Comparison of ENCODE assay signal across 10 mouse cellular contexts in genomic region chr1:42242586-42243457, GRCm38 (mm10).
DNase-seq lines count a peak whose midpoint lies in the region; ATAC-seq lines count a peak whose summit lies in the region.
"Had no signal": no experiment of that assay in that cellular context is flagged by ENCODE, and none has a peak within 500 bp of the region (broad histone marks: within the 10 kb centered on the region; RNA-seq: fewer than 3 reads in every experiment).

No protein-coding gene starts in this region.

- H3K9me3 ChIP-seq in hindbrain, embryonic 11.5 days (ENCODE audit: control insufficient read depth, low read length) = no peaks in the 10 kb centered on the region
- no peaks in the 10 kb centered on the region for H3K9me3 ChIP-seq in midbrain, embryonic 12.5 days
- H3K9me3 ChIP-seq: liver, embryonic 15.5 days had no signal

- H3K4me3 ChIP-seq in hindbrain, embryonic 11.5 days (ENCODE audit: low read depth, low read length) = no peak overlapping the region
- no peak overlapping the region for H3K4me3 ChIP-seq in midbrain, embryonic 12.5 days
- H3K4me3 ChIP-seq: liver, embryonic 15.5 days had no signal

- ATAC-seq in frontal cortex, adult (ENCODE audit: low TSS enrichment) = peak; percentile 48; the same call in 1 of the 2 replicates
- peak; percentile 70 for ATAC-seq in hindbrain, embryonic 11.5 days (ENCODE audit: low FRiP score)
- ATAC-seq in midbrain, embryonic 12.5 days (ENCODE audit: low FRiP score, low read depth) = peak; percentile 32

- H3K27me3 ChIP-seq in hindbrain, embryonic 11.5 days (ENCODE audit: control insufficient read depth, insufficient read depth, low read length) = no peaks in the 10 kb centered on the region
- H3K27me3 ChIP-seq in midbrain, embryonic 12.5 days = no peaks in the 10 kb centered on the region
- H3K27me3 ChIP-seq: liver, embryonic 15.5 days had no signal

- no peak overlapping the region for H3K9ac ChIP-seq in hindbrain, embryonic 11.5 days (ENCODE audit: low read depth, low read length)
- peak overlapping the region; percentile 28; the same call in 1 of the 2 replicates for H3K9ac ChIP-seq in midbrain, embryonic 12.5 days (replicated peaks)
- H3K9ac ChIP-seq: liver, embryonic 15.5 days had no signal

- WGBS in hindbrain, embryonic 11.5 days = 43% methylated on average over 15 of the region's 15 CpGs
- 38% methylated on average over 13 of the region's 15 CpGs for WGBS in midbrain, embryonic 12.5 days

- DNase-seq in frontal cortex, postnatal 10 days (ENCODE audit: low spot score in 2 of 2) = no peak
- DNase-seq in adrenal gland, postnatal 36 days = peak; percentile 9 to 14
- peak; percentile 44 for DNase-seq in hindbrain, embryonic 11.5 days (ENCODE audit: low spot score)
- DNase-seq in thymus, postnatal 14 days = no peak
- no peak for DNase-seq in right cerebral cortex, postnatal 36 days (ENCODE audit: low spot score in 2 of 2)
- DNase-seq in urinary bladder, postnatal 14 days (ENCODE audit: low spot score) = no peak
- DNase-seq: cerebellum, adult 11-12 months had no signal

- H3K4me2 ChIP-seq in hindbrain, embryonic 11.5 days (replicated peaks; ENCODE audit: low read depth, low read length) = 0 out of 2 replicates have a peak overlapping the region, but pooled peaks have one; percentile 9
- peak overlapping the region; percentile 37 for H3K4me2 ChIP-seq in midbrain, embryonic 12.5 days (replicated peaks)
- H3K4me2 ChIP-seq: liver, embryonic 15.5 days had no signal

- H3K27ac ChIP-seq in hindbrain, embryonic 11.5 days (ENCODE audit: low read depth, low read length) = peak overlapping the region; percentile 84
- peak overlapping the region; percentile 94 for H3K27ac ChIP-seq in midbrain, embryonic 12.5 days (replicated peaks)
- H3K27ac ChIP-seq: liver, embryonic 15.5 days had no signal

- H3K4me1 ChIP-seq in hindbrain, embryonic 11.5 days (replicated peaks; ENCODE audit: control insufficient read depth, insufficient read depth, low read length) = no peaks in the 10 kb centered on the region; the same call in none of the 2 replicates
- H3K4me1 ChIP-seq in midbrain, embryonic 12.5 days = peaks cover 32% of the 10 kb centered on the region
- H3K4me1 ChIP-seq: liver, embryonic 15.5 days had no signal

- no peaks in the 10 kb centered on the region for H3K36me3 ChIP-seq in hindbrain, embryonic 11.5 days (ENCODE audit: control insufficient read depth, insufficient read depth, low read length)
- no peaks in the 10 kb centered on the region for H3K36me3 ChIP-seq in midbrain, embryonic 12.5 days
- H3K36me3 ChIP-seq: liver, embryonic 15.5 days had no signal

Comparison
In these comparisons a context has a peak if more than half of its experiments do, and no peak if none do; other contexts are left out.
1. DNase-seq: peak in adrenal gland, postnatal 36 days (2 of 2) and hindbrain, embryonic 11.5 days (single experiment); none in frontal cortex, postnatal 10 days (0 of 2), thymus, postnatal 14 days (single experiment), right cerebral cortex, postnatal 36 days (0 of 2) and urinary bladder, postnatal 14 days (single experiment).
2. Peak in every context shown above with its lines, with median percentiles within 50 percentile points of each other: ATAC-seq.